Mouse (Mus musculus): Measurements from ENCODE around the gene Arid1b. TPM values are rescaled to one million over a fixed set of nuclear protein-coding genes. Genes with fewer than 3 reads are reported as not detected.

The Arid1b gene
- total and polyA plus RNA-seq, 3 experiments = 11.8 to 27.8 (median 26.8) TPM

GRCm38 (mm10) chr17:5134271-5134670 is 140.1 kb downstream of the Arid1b start:
- H3K4me1 ChIP-seq (ENCODE audit: control insufficient read depth, insufficient read depth, low read length) = peaks cover 21% of the 10 kb centered on the region
- no peak overlapping the region for H3K9ac ChIP-seq (ENCODE audit: low read depth, low read length)
- no peak overlapping the region for H3K4me3 ChIP-seq
- H3K79me2 ChIP-seq (replicated peaks; ENCODE audit: control insufficient read depth, insufficient read depth, low read length) = peaks cover 8% of the 10 kb centered on the region
- TF ChIP-seq CTCF (IDR thresholded peaks at IDR 0.05) (no peak), EP300 (IDR thresholded peaks at IDR 0.05; ENCODE audit: insufficient read depth, low read depth, low read length) (no peak), POLR2A (IDR thresholded peaks at IDR 0.05; ENCODE audit: insufficient read depth, low read depth, low read length) (no peak)
- H3K27me3 ChIP-seq (ENCODE audit: control insufficient read depth, insufficient read depth, low read length) = no peaks in the 10 kb centered on the region
- no peak overlapping the region for H3K27ac ChIP-seq
- DNase-seq = no peak
- H3K36me3 ChIP-seq (ENCODE audit: control insufficient read depth, insufficient read depth, low read length) = peaks cover 4% of the 10 kb centered on the region
- intact Hi-C loops (cut with DNase I) = no loop called here
- 74% methylated on average over 8 of the region's 8 CpGs for WGBS

- TF ChIP-seq CTCF (IDR thresholded peaks at IDR 0.05) (no peak), POLR2A (IDR thresholded peaks at IDR 0.05; ENCODE audit: insufficient read depth, low read depth, low read length) (no peak), EP300 (IDR thresholded peaks at IDR 0.05; ENCODE audit: insufficient read depth, low read depth, low read length) (no peak)
- Histone ChIP-seq H3K4me3 (no peak overlapping the region), H3K9ac (ENCODE audit: low read depth, low read length) (no peak overlapping the region), H3K27me3 (ENCODE audit: control insufficient read depth, insufficient read depth, low read length) (no peaks in the 10 kb centered on the region), H3K27ac (peak overlapping the region; percentile 11; the same call in 1 of the 2 replicates), H3K36me3 (ENCODE audit: control insufficient read depth, insufficient read depth, low read length) (peaks cover 4% of the 10 kb centered on the region; the same call in 1 of the 2 replicates), H3K79me2 (replicated peaks; ENCODE audit: control insufficient read depth, insufficient read depth, low read length) (peaks cover 5% of the 10 kb centered on the region; the same call in 1 of the 2 replicates), H3K4me1 (ENCODE audit: control insufficient read depth, insufficient read depth, low read length) (peaks cover 10% of the 10 kb centered on the region)
- WGBS = 45% methylated on average over 3 of the region's 3 CpGs
- DNase-seq = peak in 1 of 2 experiments; percentile 36
- intact Hi-C loops (cut with DNase I) = no loop called here
Observed at GRCm38 (mm10) chr17:5137936-5138335, 143.8 kb downstream of the Arid1b start.

- peak in 1 of 2 experiments; percentile 30 for DNase-seq
- Histone ChIP-seq H3K27ac (no peak overlapping the region), H3K4me3 (no peak overlapping the region), H3K79me2 (replicated peaks; ENCODE audit: control insufficient read depth, insufficient read depth, low read length) (peaks cover 5% of the 10 kb centered on the region; the same call in 1 of the 2 replicates), H3K27me3 (ENCODE audit: control insufficient read depth, insufficient read depth, low read length) (no peaks in the 10 kb centered on the region), H3K9ac (ENCODE audit: low read depth, low read length) (no peak overlapping the region), H3K36me3 (ENCODE audit: control insufficient read depth, insufficient read depth, low read length) (peaks cover 4% of the 10 kb centered on the region; the same call in 1 of the 2 replicates), H3K4me1 (ENCODE audit: control insufficient read depth, insufficient read depth, low read length) (peaks cover 9% of the 10 kb centered on the region)
- intact Hi-C loops (cut with DNase I) = no loop called here
- TF ChIP-seq EP300 (IDR thresholded peaks at IDR 0.05; ENCODE audit: insufficient read depth, low read depth, low read length) (no peak), CTCF (IDR thresholded peaks at IDR 0.05) (peak; percentile 52)
- WGBS = 21% methylated on average over 8 of the region's 8 CpGs
Observed at GRCm38 (mm10) chr17:5138641-5139205, 144.6 kb downstream of the Arid1b start.

GRCm38 (mm10) chr17:5139553-5139952 is 145.4 kb downstream of the Arid1b start:
- peaks cover 4% of the 10 kb centered on the region; the same call in 1 of the 2 replicates for H3K36me3 ChIP-seq (ENCODE audit: control insufficient read depth, insufficient read depth, low read length)
- H3K79me2 ChIP-seq (replicated peaks; ENCODE audit: control insufficient read depth, insufficient read depth, low read length) = peaks cover 5% of the 10 kb centered on the region
- intact Hi-C loops (cut with DNase I) = no loop called here
- 35% methylated on average over 8 of the region's 8 CpGs for WGBS
- H3K27ac ChIP-seq = no peak overlapping the region
- DNase-seq = no peak
- no peak for TF ChIP-seq POLR2A (IDR thresholded peaks at IDR 0.05; ENCODE audit: insufficient read depth, low read depth, low read length)
- TF ChIP-seq EP300 (IDR thresholded peaks at IDR 0.05; ENCODE audit: insufficient read depth, low read depth, low read length) = no peak
- no peak for TF ChIP-seq CTCF (IDR thresholded peaks at IDR 0.05)
- no peaks in the 10 kb centered on the region for H3K27me3 ChIP-seq (ENCODE audit: control insufficient read depth, insufficient read depth, low read length)
- H3K4me3 ChIP-seq = no peak overlapping the region
- peaks cover 8% of the 10 kb centered on the region for H3K4me1 ChIP-seq (ENCODE audit: control insufficient read depth, insufficient read depth, low read length)
- H3K9ac ChIP-seq (ENCODE audit: low read depth, low read length) = no peak overlapping the region

GRCm38 (mm10) chr17:5143735-5144439 is 149.8 kb downstream of the Arid1b start:
- Histone ChIP-seq H3K27ac (no peak overlapping the region), H3K9ac (ENCODE audit: low read depth, low read length) (no peak overlapping the region), H3K36me3 (ENCODE audit: control insufficient read depth, insufficient read depth, low read length) (peaks cover under 1% of the 10 kb centered on the region; the same call in 1 of the 2 replicates), H3K4me3 (no peak overlapping the region), H3K79me2 (replicated peaks; ENCODE audit: control insufficient read depth, insufficient read depth, low read length) (peaks cover 7% of the 10 kb centered on the region), H3K4me1 (ENCODE audit: control insufficient read depth, insufficient read depth, low read length) (peaks cover 3% of the 10 kb centered on the region), H3K27me3 (ENCODE audit: control insufficient read depth, insufficient read depth, low read length) (no peaks in the 10 kb centered on the region)
- no peak for DNase-seq
- intact Hi-C loops (cut with DNase I) = no loop called here
- TF ChIP-seq EP300 (IDR thresholded peaks at IDR 0.05; ENCODE audit: insufficient read depth, low read depth, low read length) (no peak), CTCF (IDR thresholded peaks at IDR 0.05) (no peak), POLR2A (IDR thresholded peaks at IDR 0.05; ENCODE audit: insufficient read depth, low read depth, low read length) (no peak)
- WGBS = 91% methylated on average over 6 of the region's 6 CpGs

GRCm38 (mm10) chr17:5150660-5151063 is 156.5 kb downstream of the Arid1b start:
- 36% methylated on average over 7 of the region's 7 CpGs for WGBS
- DNase-seq = peak in 1 of 2 experiments; percentile 70
- H3K4me1 ChIP-seq (ENCODE audit: control insufficient read depth, insufficient read depth, low read length) = peaks cover 7% of the 10 kb centered on the region
- TF ChIP-seq POLR2A (IDR thresholded peaks at IDR 0.05; ENCODE audit: insufficient read depth, low read depth, low read length) (no peak), EP300 (IDR thresholded peaks at IDR 0.05; ENCODE audit: insufficient read depth, low read depth, low read length) (0 out of 2 replicates have a peak, but pooled peaks have one; percentile 37)
- no peak overlapping the region for H3K4me3 ChIP-seq
- no peaks in the 10 kb centered on the region for H3K36me3 ChIP-seq (ENCODE audit: control insufficient read depth, insufficient read depth, low read length)
- peaks cover 4% of the 10 kb centered on the region for H3K79me2 ChIP-seq (replicated peaks; ENCODE audit: control insufficient read depth, insufficient read depth, low read length)
- H3K9ac ChIP-seq (ENCODE audit: low read depth, low read length) = no peak overlapping the region
- H3K27me3 ChIP-seq (ENCODE audit: control insufficient read depth, insufficient read depth, low read length) = no peaks in the 10 kb centered on the region
- H3K27ac ChIP-seq = no peak overlapping the region
- intact Hi-C loops (cut with DNase I) = loop anchor here (5.0 kb wide), 1 partner anchor 37 kb away; no protein-coding TSS in a partner anchor

Data from heart, adult 2 months (tissue).